ENCODE assay signal across 32 mouse cellular contexts in the genomic region with DNA sequence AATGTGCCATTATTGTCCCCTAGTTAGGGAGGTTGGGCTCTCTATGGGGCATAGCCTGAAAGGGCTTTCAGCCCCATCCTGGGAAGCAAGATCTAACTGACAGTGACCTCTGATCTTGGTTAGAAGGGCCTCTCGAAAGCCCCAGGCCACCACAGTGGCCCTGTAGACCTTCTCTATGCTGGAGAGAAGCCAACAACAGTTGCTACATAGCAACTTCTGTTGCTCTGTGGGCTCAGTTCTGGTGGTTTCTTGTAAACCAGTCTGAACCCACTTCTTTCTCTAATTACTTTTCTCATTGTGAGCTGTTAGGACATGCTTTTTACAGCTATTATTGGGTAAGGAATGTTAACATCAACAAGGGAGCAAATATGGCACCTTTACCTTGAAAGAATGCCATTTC. TPM values are rescaled to one million over a fixed set of nuclear protein-coding genes. Genes with fewer than 3 reads are reported as not detected.
"Had no signal": no experiment of that assay in that cellular context is flagged by ENCODE, and none has a peak within 500 bp of the region (broad histone marks: within the 10 kb centered on the region; RNA-seq: fewer than 3 reads in every experiment).

No protein-coding gene starts in this region.

- H3K27ac ChIP-seq: kidney, postnatal 0 days; layer of hippocampus, adult 2 months; left cerebral cortex, adult 2 months; limb, embryonic 12.5 days; limb, embryonic 15.5 days; liver, embryonic 14.5 days; midbrain, embryonic 10.5 days; midbrain, embryonic 13.5 days; neural tube, embryonic 13.5 days had no signal

- ATAC-seq: intestine, postnatal 0 days; liver, postnatal 0 days; midbrain, embryonic 13.5 days; midbrain, embryonic 16.5 days had no signal

- H3K4me1 ChIP-seq: limb, embryonic 12.5 days; limb, embryonic 15.5 days; megakaryocyte, embryonic 14.5 days; midbrain, embryonic 10.5 days; midbrain, embryonic 13.5 days; neural tube, embryonic 13.5 days had no signal

- H3K27me3 ChIP-seq: limb, embryonic 15.5 days; midbrain, embryonic 13.5 days; neural tube, embryonic 13.5 days had no signal

- DNase-seq: kidney, adult 2 months; kidney, postnatal 25 days; layer of hippocampus, adult 9-11 months; left cerebral cortex, postnatal 4 days; liver, postnatal 0 days; lung, embryonic 14.5 days; lung, postnatal 10 days; lung, postnatal 36 days; thymus, adult 2 months; thymus, postnatal 25 days had no signal

- H3K9me3 ChIP-seq: limb, embryonic 12.5 days; limb, embryonic 15.5 days; midbrain, embryonic 10.5 days had no signal

- H3K4me3 ChIP-seq: layer of hippocampus, adult 2 months; left cerebral cortex, adult 2 months; limb, embryonic 12.5 days; limb, embryonic 15.5 days; megakaryocyte, embryonic 14.5 days; midbrain, embryonic 10.5 days; midbrain, embryonic 13.5 days; myocyte; neural tube, embryonic 13.5 days had no signal

RNA-seq across cellular contexts. Expression of gene Gm45015, which starts 20.1 kb away (rescaled TPM):
- total RNA-seq: layer of hippocampus, adult 2 months; layer of hippocampus, postnatal 25 days; left cerebral cortex, adult 2 months; left cerebral cortex, postnatal 10 days; left cerebral cortex, postnatal 4 days; monocyte, adult 5-6 weeks had no signal
- polyA plus RNA-seq: intestine, postnatal 0 days; kidney, adult 2 months; kidney, embryonic 14.5 days; kidney, postnatal 0 days; large intestine, adult 2 months; limb, embryonic 12.5 days; limb, embryonic 15.5 days; liver, embryonic 11.5 days; liver, embryonic 14.5 days; liver, postnatal 0 days; lung, embryonic 14.5 days; midbrain, embryonic 10.5 days; midbrain, embryonic 13.5 days; midbrain, embryonic 16.5 days; myocyte; neural tube, embryonic 13.5 days; small intestine, adult 2 months; spleen, adult 2 months; stomach, embryonic 16.5 days; thymus, adult 2 months had no signal

RNA-seq across cellular contexts. Expression of gene Gm18336, which starts 41.8 kb away (rescaled TPM):
- total RNA-seq: layer of hippocampus, adult 2 months; monocyte, adult 5-6 weeks had no signal
- polyA plus RNA-seq: intestine, postnatal 0 days; kidney, adult 2 months; kidney, embryonic 14.5 days; kidney, postnatal 0 days; limb, embryonic 12.5 days; limb, embryonic 15.5 days; liver, embryonic 11.5 days; liver, embryonic 14.5 days; liver, postnatal 0 days; lung, embryonic 14.5 days; midbrain, embryonic 10.5 days; midbrain, embryonic 13.5 days; myocyte; neural tube, embryonic 13.5 days; small intestine, adult 2 months; spleen, adult 2 months; stomach, embryonic 16.5 days; thymus, adult 2 months had no signal

RNA-seq across cellular contexts. Expression of gene Zfp92, which starts 54.2 kb away (rescaled TPM):
- total RNA-seq: monocyte, adult 5-6 weeks had no signal
- polyA plus RNA-seq: kidney, embryonic 14.5 days; liver, embryonic 11.5 days; liver, postnatal 0 days; myocyte; spleen, adult 2 months had no signal
